Mouse (Mus musculus) liver, postnatal 0 days (tissue): ENCODE measurements at regions not wholly inside any gene's neighbourhood (a gene's known extent, or its start where the extent isn't known, plus 50 kb on each side); places are given as distances from the start of the nearest gene placed in this dataset.
A peak's percentile ranks its signal among the peaks of the same experiment; 100 is the strongest.

Experiments
- ATAC-seq: fragments of 200-750 bp; cut with Nextera tagmentation; 2 replicates; pipeline ENCODE4 v1.8.0; 2017; ENCODE audit warnings: mild to moderate bottlenecking, moderate library complexity
- DNase-seq: peaks from one replicate; pipeline ENCODE4 v3.0.0-alpha.2; 2016
- H3K27ac ChIP-seq: fragments of 300-500 bp; sonication (generic); 2 replicates; pipeline ENCODE4 v1.5.1; 2014; ENCODE audit warnings: antibody characterized with exemption, moderate library complexity, mild to moderate bottlenecking, low read depth
- H3K27me3 ChIP-seq: fragments of 300-500 bp; sonication (generic); 2 replicates; pipeline ENCODE4 v1.6.1; 2014; ENCODE audit warnings: low read length, control low read depth, mixed read lengths; ENCODE audit not compliant: insufficient read depth
- H3K36me3 ChIP-seq: fragments of 300-500 bp; sonication (generic); replicated peaks from 2 replicates; pipeline ENCODE4 v1.6.1; 2014; ENCODE audit warnings: mild to moderate bottlenecking, control low read depth, low read length, moderate library complexity, mixed read lengths; ENCODE audit not compliant: insufficient read depth
- H3K4me1 ChIP-seq: fragments of 300-500 bp; sonication (generic); 2 replicates; pipeline ENCODE4 v1.6.1; 2014; ENCODE audit warnings: antibody characterized with exemption, mild to moderate bottlenecking, control low read depth; ENCODE audit not compliant: insufficient read depth
- H3K4me2 ChIP-seq: fragments of 300-500 bp; sonication (generic); 2 replicates; pipeline ENCODE4 v1.6.1; 2014; ENCODE audit warnings: low read depth, mild to moderate bottlenecking, low read length, moderate library complexity, mixed read lengths
- H3K4me3 ChIP-seq: fragments of 300-500 bp; sonication (generic); 2 replicates; pipeline ENCODE4 v1.5.1; 2014; ENCODE audit warnings: low read depth, low read length
- H3K9ac ChIP-seq: fragments of 300-500 bp; sonication (generic); replicated peaks from 2 replicates; pipeline ENCODE4 v1.6.1; 2014; ENCODE audit warnings: mild to moderate bottlenecking, moderate library complexity
- H3K9me3 ChIP-seq: fragments of 300-500 bp; sonication (generic); 2 replicates; pipeline ENCODE4 v1.6.1; 2016; ENCODE audit warnings: mild to moderate bottlenecking, control low read depth, low read length, mixed read lengths
- CTCF ChIP-seq: sonication (generic); IDR thresholded peaks from 2 replicates; pipeline ENCODE4 v1.5.1; 2016; ENCODE audit warnings: antibody characterized with exemption, low read depth
- EP300 ChIP-seq: IDR thresholded peaks from 2 replicates; pipeline ENCODE4 v1.6.1; 2016; ENCODE audit warnings: antibody characterized with exemption, low read depth, mild to moderate bottlenecking
- WGBS: fragments of 180-500 bp; shearing (Covaris S2); extraction: QIAGEN DNeasy Blood & Tissue Kit; methylation state at CpG from one replicate; pipeline ENCODE4 v1.1.7; 2014; ENCODE audit not compliant: insufficient replicate concordance; 5-methylcytosine and 5-hydroxymethylcytosine counted together

DNA sequence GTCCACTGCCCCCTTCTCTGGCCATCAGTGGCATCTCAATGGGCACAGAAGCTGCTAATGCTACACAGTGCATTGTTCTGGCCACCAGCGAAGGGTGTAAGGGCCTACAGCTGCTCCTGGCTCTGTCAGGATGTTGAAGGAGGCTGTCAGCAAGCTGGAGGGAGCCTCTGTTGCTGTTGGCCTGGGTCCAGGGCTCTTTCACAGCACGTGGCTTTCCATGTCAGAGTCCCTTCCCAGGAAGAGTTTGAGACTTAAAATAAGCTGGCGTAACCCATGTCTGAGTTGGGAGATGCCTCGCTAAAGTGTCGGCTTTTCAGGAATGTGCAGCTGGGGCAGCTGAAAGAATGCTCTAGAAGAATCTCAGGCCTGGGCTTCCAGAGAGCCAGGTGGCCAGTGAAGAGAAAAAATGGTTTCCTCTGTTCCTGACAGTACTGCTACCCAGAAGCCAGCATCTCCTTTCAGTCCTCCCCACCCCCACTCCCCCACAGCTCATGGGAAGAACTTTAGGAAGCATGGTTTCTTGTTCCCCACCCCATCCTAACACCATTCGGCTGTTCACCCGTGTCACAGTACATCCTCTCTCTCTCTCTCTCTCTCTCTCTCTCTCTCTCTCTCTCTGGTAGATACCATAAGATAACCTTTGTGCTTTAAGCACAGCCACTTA is 122.8 kb upstream of the Cadm1 start:
- WGBS, result 53% methylated on average over 7 of the region's 7 CpGs
- H3K36me3 ChIP-seq, result no peaks in the 10 kb centered on the region
- ATAC-seq, result no peak
- TF ChIP-seq CTCF (no peak), EP300 (no peak)
- H3K4me2 ChIP-seq, result no peak overlapping the region
- DNase-seq, result no peak
- H3K4me3 ChIP-seq, result no peak overlapping the region
- H3K9me3 ChIP-seq, result no peaks in the 10 kb centered on the region
- H3K27me3 ChIP-seq, result no peaks in the 10 kb centered on the region
- H3K27ac ChIP-seq, result no peak overlapping the region
- no peaks in the 10 kb centered on the region for H3K4me1 ChIP-seq
- no peak overlapping the region for H3K9ac ChIP-seq

DNA sequence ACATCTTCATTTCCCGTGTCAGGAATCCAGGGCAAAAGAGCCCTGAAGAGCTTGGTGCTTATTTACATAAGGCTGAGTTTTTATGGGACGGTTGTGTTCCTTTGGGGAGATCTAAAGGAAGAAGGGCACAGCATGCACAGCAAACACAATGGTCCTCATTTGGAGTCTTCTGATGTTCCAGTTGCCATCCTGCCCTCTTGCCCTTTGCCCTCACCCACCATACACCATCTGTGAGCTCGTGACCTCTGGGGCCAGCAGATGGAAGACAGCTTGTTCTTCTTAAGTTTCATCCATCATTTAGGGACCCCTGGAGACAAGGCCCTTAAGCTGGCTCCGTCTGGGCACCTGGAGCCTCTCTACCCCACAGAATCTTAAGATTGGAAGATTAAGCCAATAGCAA is 121.9 kb upstream of the Cadm1 start:
- Histone ChIP-seq H3K9me3 (no peaks in the 10 kb centered on the region), H3K27ac (no peak overlapping the region), H3K4me2 (no peak overlapping the region), H3K4me1 (no peaks in the 10 kb centered on the region), H3K9ac (no peak overlapping the region), H3K4me3 (no peak overlapping the region), H3K36me3 (no peaks in the 10 kb centered on the region), H3K27me3 (no peaks in the 10 kb centered on the region)
- ATAC-seq (no peak), DNase-seq (no peak)
- WGBS, result 44% methylated on average over 4 of the region's 4 CpGs
- no peak for TF ChIP-seq EP300
- TF ChIP-seq CTCF, result no peak

DNA sequence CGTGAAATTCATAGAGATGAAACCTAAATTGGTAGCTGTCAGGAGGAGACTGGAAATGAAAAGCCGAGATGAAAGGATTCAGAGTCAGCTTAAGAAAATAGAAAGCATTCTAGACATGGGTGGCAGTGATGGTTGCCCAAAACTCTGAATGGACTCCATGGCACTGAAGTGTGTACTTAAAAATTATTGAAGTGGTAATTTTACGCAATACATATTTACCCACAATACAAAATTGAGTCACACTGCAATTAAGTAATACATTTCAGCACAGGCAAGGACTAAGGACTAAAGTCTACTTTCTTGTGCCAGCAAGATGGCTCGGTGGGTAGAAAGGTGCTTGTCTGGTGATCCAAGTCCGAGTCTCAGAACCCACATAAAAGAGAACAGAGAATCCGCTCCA is 120.4 kb upstream of the Cadm1 start:
- no peak overlapping the region for H3K4me2 ChIP-seq
- TF ChIP-seq EP300, result no peak
- no peak for TF ChIP-seq CTCF
- H3K9ac ChIP-seq, result no peak overlapping the region
- no peaks in the 10 kb centered on the region for H3K9me3 ChIP-seq
- H3K27ac ChIP-seq, result no peak overlapping the region
- ATAC-seq, result no peak
- no peaks in the 10 kb centered on the region for H3K27me3 ChIP-seq
- 78% methylated on average over 6 of the region's 6 CpGs for WGBS
- no peaks in the 10 kb centered on the region for H3K36me3 ChIP-seq
- no peak overlapping the region for H3K4me3 ChIP-seq
- DNase-seq, result no peak
- no peaks in the 10 kb centered on the region for H3K4me1 ChIP-seq

DNA sequence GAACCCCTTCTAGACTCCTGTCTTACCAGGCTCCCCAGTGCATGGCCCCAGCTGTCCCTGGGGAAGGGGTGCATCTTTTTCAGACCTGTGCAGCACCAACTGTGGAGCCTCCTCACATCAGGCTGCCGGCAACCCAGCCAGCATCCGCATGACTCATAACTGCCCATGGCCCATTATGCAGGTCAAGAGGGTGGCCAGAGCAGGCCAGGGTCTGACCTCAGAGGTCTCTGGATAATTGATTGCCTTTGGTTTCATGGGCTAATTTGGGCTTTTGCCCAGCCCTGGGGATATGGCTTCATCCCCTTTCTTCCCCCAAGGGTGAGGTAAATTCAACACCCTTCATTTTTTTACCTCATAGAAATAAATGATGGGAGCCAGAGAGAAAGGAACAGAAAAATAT is 117.2 kb upstream of the Cadm1 start:
- Histone ChIP-seq H3K4me1 (no peaks in the 10 kb centered on the region), H3K36me3 (no peaks in the 10 kb centered on the region), H3K4me3 (no peak overlapping the region), H3K9ac (no peak overlapping the region), H3K27me3 (no peaks in the 10 kb centered on the region), H3K4me2 (no peak overlapping the region), H3K9me3 (no peaks in the 10 kb centered on the region), H3K27ac (no peak overlapping the region)
- ATAC-seq (no peak), DNase-seq (no peak)
- TF ChIP-seq EP300 (no peak), CTCF (no peak)
- WGBS, result 55% methylated on average over 2 of the region's 2 CpGs

DNA sequence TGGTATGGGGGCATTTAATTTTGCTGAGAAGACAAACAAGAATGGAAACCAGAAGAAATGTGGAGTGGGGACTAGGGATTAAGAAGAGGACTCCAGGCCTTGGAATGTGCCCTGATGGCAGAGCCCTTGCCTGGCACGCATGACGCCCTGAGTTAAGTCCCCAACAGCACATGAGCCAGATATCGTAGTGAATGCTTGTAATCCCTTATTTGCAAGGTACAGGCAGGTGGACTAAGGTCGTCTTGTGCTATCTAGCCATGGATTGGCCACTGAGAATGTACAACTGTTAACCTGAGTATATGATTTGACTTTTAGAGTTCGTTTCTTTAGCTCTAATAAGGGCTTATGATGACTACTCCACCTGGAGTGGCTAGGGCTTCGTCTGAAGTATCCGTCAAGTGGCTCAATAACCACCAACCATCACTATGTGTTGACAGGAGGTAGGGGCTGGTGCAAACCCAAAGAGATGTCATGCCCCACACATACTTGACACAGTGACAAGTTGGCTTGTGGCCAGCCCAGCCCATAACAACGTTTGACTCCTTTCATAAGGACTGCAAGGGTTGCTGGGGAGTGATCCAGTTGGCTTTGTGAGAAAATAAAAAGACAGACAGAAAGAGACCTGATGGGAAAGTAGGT is 115.5 kb upstream of the Cadm1 start:
- no peak overlapping the region for H3K27ac ChIP-seq
- TF ChIP-seq EP300 (no peak), CTCF (no peak)
- H3K9me3 ChIP-seq, result no peaks in the 10 kb centered on the region
- ATAC-seq (no peak), DNase-seq (no peak)
- no peaks in the 10 kb centered on the region for H3K27me3 ChIP-seq
- no peaks in the 10 kb centered on the region for H3K36me3 ChIP-seq
- H3K4me1 ChIP-seq, result no peaks in the 10 kb centered on the region
- no peak overlapping the region for H3K4me2 ChIP-seq
- no peak overlapping the region for H3K4me3 ChIP-seq
- 68% methylated on average over 8 of the region's 8 CpGs for WGBS
- H3K9ac ChIP-seq, result no peak overlapping the region

DNA sequence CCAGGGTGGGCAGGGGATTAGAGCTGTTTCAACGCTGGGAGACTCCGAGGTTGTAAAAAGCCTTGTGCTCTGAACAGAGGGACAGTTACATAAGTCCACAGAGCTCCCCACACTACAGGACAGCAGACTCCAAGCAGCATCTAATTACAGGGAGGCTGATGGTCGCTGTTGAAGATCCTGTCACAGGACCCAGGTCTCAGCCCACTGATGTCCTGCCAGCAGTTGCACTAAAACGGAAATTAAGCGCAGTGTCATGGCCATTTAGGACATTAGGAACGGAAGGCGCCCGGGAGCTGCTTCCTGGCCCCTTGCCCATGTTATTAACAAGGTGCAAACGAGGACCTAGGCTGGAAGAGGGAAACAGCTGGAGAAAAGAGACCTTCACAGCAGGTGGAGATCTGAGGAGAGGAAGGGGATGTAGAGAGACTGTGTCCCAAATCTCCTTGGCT is 107.8 kb upstream of the Cadm1 start:
- Histone ChIP-seq H3K27ac (no peak overlapping the region), H3K36me3 (no peaks in the 10 kb centered on the region), H3K27me3 (no peaks in the 10 kb centered on the region), H3K4me3 (no peak overlapping the region), H3K9me3 (no peaks in the 10 kb centered on the region), H3K4me2 (no peak overlapping the region), H3K4me1 (peaks cover 6% of the 10 kb centered on the region; the same call in 1 of the 2 replicates), H3K9ac (no peak overlapping the region)
- 19% methylated on average over 9 of the region's 9 CpGs for WGBS
- no peak for ATAC-seq
- TF ChIP-seq CTCF, result no peak
- no peak for TF ChIP-seq EP300
- peak; percentile 19 for DNase-seq
